Mouse (Mus musculus): ENCODE data around the gene Tmem210. TPM values are rescaled to one million over a fixed set of nuclear protein-coding genes. Genes with fewer than 3 reads are reported as not detected.
"Not testable (repeated sequence)": the region's sequence is repeated elsewhere in the genome, so short reads cannot be mapped to it uniquely, and the experiment has no call there.

Gene Tmem210
- polyA plus RNA-seq, 1 experiment from 2014 or later: not detected

GRCm38 (mm10) chr2:25256443-25257109 is 31.4 kb upstream of the Tmem210 start:
- H3K36me3 ChIP-seq: peaks cover 14% of the 10 kb centered on the region; the same call in 1 of the 2 replicates
- not testable (repeated sequence) for H3K9me3 ChIP-seq; H3K27ac ChIP-seq; ATAC-seq (ENCODE audit: low FRiP score, low read depth); H3K27me3 ChIP-seq (replicated peaks)
- H3K4me2 ChIP-seq (replicated peaks): peak overlapping the region; percentile 96
- 56% methylated on average over 12 of the region's 12 CpGs for WGBS
- H3K4me3 ChIP-seq: peak overlapping the region; percentile 99; the same call in 1 of the 2 replicates
- peak overlapping the region; percentile 87 for H3K9ac ChIP-seq
- peaks cover 21% of the 10 kb centered on the region for H3K4me1 ChIP-seq

GRCm38 (mm10) chr2:25257250-25257649 is 30.7 kb upstream of the Tmem210 start:
- not testable (repeated sequence) for H3K36me3 ChIP-seq; H3K27ac ChIP-seq; H3K9me3 ChIP-seq; H3K4me3 ChIP-seq; H3K27me3 ChIP-seq (replicated peaks); H3K4me2 ChIP-seq (replicated peaks); H3K9ac ChIP-seq; ATAC-seq (ENCODE audit: low FRiP score, low read depth)
- WGBS: 86% methylated on average over 5 of the region's 5 CpGs
- peaks cover 21% of the 10 kb centered on the region for H3K4me1 ChIP-seq

GRCm38 (mm10) chr2:25258887-25259286 is 29.1 kb upstream of the Tmem210 start:
- Histone ChIP-seq H3K27ac (no peak overlapping the region), H3K27me3 (replicated peaks) (peaks cover 7% of the 10 kb centered on the region), H3K4me3 (no peak overlapping the region), H3K9ac (no peak overlapping the region), H3K36me3 (no peaks in the 10 kb centered on the region), H3K9me3 (no peaks in the 10 kb centered on the region), H3K4me2 (replicated peaks) (no peak overlapping the region), H3K4me1 (peaks cover 31% of the 10 kb centered on the region)
- no peak for ATAC-seq (ENCODE audit: low FRiP score, low read depth)
- 66% methylated on average over 2 of the region's 2 CpGs for WGBS

GRCm38 (mm10) chr2:25261870-25262269 is 26.1 kb upstream of the Tmem210 start:
- Histone ChIP-seq H3K4me1 (peaks cover 42% of the 10 kb centered on the region), H3K9me3 (no peaks in the 10 kb centered on the region), H3K4me3 (peak overlapping the region; percentile 78), H3K36me3 (no peaks in the 10 kb centered on the region), H3K4me2 (replicated peaks) (peak overlapping the region; percentile 83), H3K27ac (no peak overlapping the region), H3K9ac (0 out of 2 replicates have a peak overlapping the region, but pooled peaks have one; percentile 40), H3K27me3 (replicated peaks) (peaks cover 13% of the 10 kb centered on the region)
- ATAC-seq (ENCODE audit: low FRiP score, low read depth): 0 out of 2 replicates have a peak, but pooled peaks have one; percentile 3
- 49% methylated on average over 12 of the region's 12 CpGs for WGBS

GRCm38 (mm10) chr2:25262291-25262767 is 25.6 kb upstream of the Tmem210 start, which contains the start of gene Tprn:
Tprn (plus strand) TSS chr2:25262618.
- Histone ChIP-seq H3K27ac (no peak within 1 kb of the TSS), H3K4me1 (peaks cover 44% of the 10 kb centered on the region), H3K27me3 (replicated peaks) (peaks cover 13% of the 10 kb centered on the region), H3K9ac (peak within 1 kb of the TSS; percentile 63), H3K36me3 (no peaks in the 10 kb centered on the region), H3K4me2 (replicated peaks) (peak within 1 kb of the TSS; percentile 83), H3K9me3 (no peaks in the 10 kb centered on the region), H3K4me3 (peak within 1 kb of the TSS; percentile 78)
- peak; percentile 97 for ATAC-seq (ENCODE audit: low FRiP score, low read depth)
- under 1% methylated on average over 39 of the region's 39 CpGs for WGBS

GRCm38 (mm10) chr2:25262795-25263622 is 24.9 kb upstream of the Tmem210 start:
- Histone ChIP-seq H3K27ac (no peak overlapping the region), H3K27me3 (replicated peaks) (peaks cover 13% of the 10 kb centered on the region), H3K4me2 (replicated peaks) (peak overlapping the region; percentile 83), H3K36me3 (peaks cover 1% of the 10 kb centered on the region; the same call in 1 of the 2 replicates), H3K9ac (peak overlapping the region; percentile 63), H3K4me1 (peaks cover 46% of the 10 kb centered on the region), H3K9me3 (no peaks in the 10 kb centered on the region), H3K4me3 (peak overlapping the region; percentile 78)
- WGBS: under 1% methylated on average over 82 of the region's 82 CpGs
- ATAC-seq (ENCODE audit: low FRiP score, low read depth): peak; percentile 52; the same call in 1 of the 2 replicates

GRCm38 (mm10) chr2:25263623-25264285 is 24.2 kb upstream of the Tmem210 start:
- Histone ChIP-seq H3K9me3 (no peaks in the 10 kb centered on the region), H3K27me3 (replicated peaks) (peaks cover 13% of the 10 kb centered on the region), H3K27ac (no peak overlapping the region), H3K4me2 (replicated peaks) (peak overlapping the region; percentile 83), H3K4me1 (peaks cover 46% of the 10 kb centered on the region), H3K4me3 (peak overlapping the region; percentile 78), H3K36me3 (peaks cover 6% of the 10 kb centered on the region), H3K9ac (peak overlapping the region; percentile 63)
- no peak for ATAC-seq (ENCODE audit: low FRiP score, low read depth)
- WGBS: 19% methylated on average over 12 of the region's 12 CpGs

GRCm38 (mm10) chr2:25264286-25264660 is 23.7 kb upstream of the Tmem210 start:
- WGBS: 79% methylated on average over 5 of the region's 5 CpGs
- no peak overlapping the region for H3K27ac ChIP-seq
- H3K9me3 ChIP-seq: no peaks in the 10 kb centered on the region
- H3K27me3 ChIP-seq (replicated peaks): peaks cover 13% of the 10 kb centered on the region
- H3K4me2 ChIP-seq (replicated peaks): peak overlapping the region; percentile 83
- H3K36me3 ChIP-seq: peaks cover 12% of the 10 kb centered on the region
- H3K9ac ChIP-seq: peak overlapping the region; percentile 63
- H3K4me1 ChIP-seq: peaks cover 46% of the 10 kb centered on the region
- ATAC-seq (ENCODE audit: low FRiP score, low read depth): no peak
- H3K4me3 ChIP-seq: peak overlapping the region; percentile 78; the same call in 1 of the 2 replicates

GRCm38 (mm10) chr2:25264851-25265250 is 23.1 kb upstream of the Tmem210 start:
- peak overlapping the region; percentile 6; the same call in 1 of the 2 replicates for H3K9ac ChIP-seq
- no peaks in the 10 kb centered on the region for H3K9me3 ChIP-seq
- ATAC-seq (ENCODE audit: low FRiP score, low read depth): no peak
- no peak overlapping the region for H3K27ac ChIP-seq
- peak overlapping the region; percentile 83 for H3K4me2 ChIP-seq (replicated peaks)
- peaks cover 13% of the 10 kb centered on the region for H3K27me3 ChIP-seq (replicated peaks)
- H3K36me3 ChIP-seq: peaks cover 17% of the 10 kb centered on the region
- no peak overlapping the region for H3K4me3 ChIP-seq
- WGBS: 80% methylated on average over 3 of the region's 3 CpGs
- H3K4me1 ChIP-seq: peaks cover 46% of the 10 kb centered on the region

- Histone ChIP-seq H3K9ac (peak overlapping the region; percentile 49), H3K27me3 (replicated peaks) (peaks cover 13% of the 10 kb centered on the region), H3K4me1 (peaks cover 52% of the 10 kb centered on the region), H3K9me3 (no peaks in the 10 kb centered on the region), H3K36me3 (peaks cover 25% of the 10 kb centered on the region), H3K4me3 (no peak overlapping the region), H3K4me2 (replicated peaks) (peak overlapping the region; percentile 45), H3K27ac (no peak overlapping the region)
- no peak for ATAC-seq (ENCODE audit: low FRiP score, low read depth)
- WGBS: 68% methylated on average over 6 of the region's 6 CpGs
These were observed 21.9 kb upstream of the Tmem210 start for GRCm38 (mm10) chr2:25265897-25266656.

- no peak overlapping the region for H3K4me3 ChIP-seq
- WGBS: 49% methylated on average over 2 of the region's 2 CpGs
- ATAC-seq (ENCODE audit: low FRiP score, low read depth): no peak
- peak overlapping the region; percentile 45 for H3K4me2 ChIP-seq (replicated peaks)
- H3K9ac ChIP-seq: 0 out of 2 replicates have a peak overlapping the region, but pooled peaks have one; percentile 49
- H3K36me3 ChIP-seq: peaks cover 25% of the 10 kb centered on the region
- no peak overlapping the region for H3K27ac ChIP-seq
- peaks cover 13% of the 10 kb centered on the region for H3K27me3 ChIP-seq (replicated peaks)
- no peaks in the 10 kb centered on the region for H3K9me3 ChIP-seq
- H3K4me1 ChIP-seq: peaks cover 59% of the 10 kb centered on the region
These were observed 21.2 kb upstream of the Tmem210 start for GRCm38 (mm10) chr2:25266720-25267119.

All from neural tube, embryonic 12.5 days (tissue).